Mouse (Mus musculus): ENCODE data around the gene Dpt.

- TF ChIP-seq CTCF (IDR thresholded peaks at IDR 0.05; ENCODE audit: insufficient read depth, low read length): no peak
- TF ChIP-seq POLR2A (IDR thresholded peaks at IDR 0.05; ENCODE audit: borderline replicate concordance, extremely low read depth, low read depth, low read length): no peak
These were observed 8.4 kb downstream of the Dpt start for GRCm38 (mm10) chr1:164804751-164805435.

Measured in lung, adult 2 months (tissue).